Comparison of ENCODE assay signal across 8 mouse cellular contexts in the genomic region with DNA sequence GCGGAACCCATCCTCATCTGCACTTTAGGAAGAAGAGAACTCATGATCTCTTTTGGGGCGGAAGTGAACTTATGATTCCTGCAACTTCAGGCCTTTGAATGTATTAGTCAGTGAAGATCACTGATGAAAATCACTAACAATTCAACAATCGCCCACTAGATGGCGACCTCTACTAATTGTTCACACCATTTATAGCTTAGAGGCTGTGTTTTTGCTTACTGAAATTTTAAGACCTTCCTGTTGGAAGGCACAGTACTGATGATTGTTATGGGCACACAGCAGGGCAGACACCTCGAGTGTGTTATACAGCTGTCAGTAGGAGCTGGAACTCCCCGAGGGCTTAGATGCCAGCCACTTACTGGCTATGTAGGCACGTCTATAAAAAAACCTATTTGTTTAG. TPM values are rescaled to one million over a fixed set of nuclear protein-coding genes. Genes with fewer than 3 reads are reported as not detected.
DNase-seq lines count a peak whose midpoint lies in the region; ATAC-seq lines count a peak whose summit lies in the region.

No protein-coding gene starts in this region.

- H3K4me3 ChIP-seq in forebrain, embryonic 15.5 days = no peak overlapping the region

- H3K9ac ChIP-seq in forebrain, embryonic 15.5 days (replicated peaks) = no peak overlapping the region

- no peak overlapping the region for H3K4me2 ChIP-seq in forebrain, embryonic 15.5 days (replicated peaks)

- no peaks in the 10 kb centered on the region for H3K36me3 ChIP-seq in forebrain, embryonic 15.5 days

- no peaks in the 10 kb centered on the region for H3K9me3 ChIP-seq in forebrain, embryonic 15.5 days

- peak; percentile 12 for DNase-seq in ovary, postnatal 10 days (ENCODE audit: low spot score)
- no peak for DNase-seq in ovary, adult 18-20 months (ENCODE audit: low spot score)
- peak; percentile 72 for DNase-seq in hindlimb bud, embryonic 11.5 days (ENCODE audit: extremely low spot score, low read depth, low spot score)
- peak; percentile 9 to 44 for DNase-seq in layer of hippocampus, postnatal 36 days
- peak; percentile 27 to 29 for DNase-seq in right cerebral cortex, postnatal 36 days (ENCODE audit: low spot score in 2 of 2)

- H3K27me3 ChIP-seq in forebrain, embryonic 15.5 days = no peaks in the 10 kb centered on the region

- no peak overlapping the region for H3K27ac ChIP-seq in forebrain, embryonic 15.5 days (replicated peaks)

- 19% methylated on average over 7 of the region's 7 CpGs for WGBS in forebrain, embryonic 15.5 days

- ATAC-seq in cerebellum, adult (ENCODE audit: insufficient number of reproducible peaks, low FRiP score, low TSS enrichment) = peak; percentile 68; the same call in 1 of the 2 replicates
- ATAC-seq in forebrain, embryonic 15.5 days (replicated peaks) = peak; percentile 91
- ATAC-seq in megakaryocyte progenitor cell, adult 5-6 weeks (replicated peaks; ENCODE audit: poor library complexity) = peak; percentile 76

- H3K4me1 ChIP-seq in forebrain, embryonic 15.5 days = no peaks in the 10 kb centered on the region

RNA-seq across cellular contexts. Expression of gene Myct1, which starts 6.5 kb away (rescaled TPM):
- polyA plus RNA-seq in forebrain, embryonic 15.5 days (2015; fragmentation: Nextera tagmentation; extraction: Ambion mirVana) = 0.96 and 1.1 TPM in 2 replicates
- total RNA-seq in layer of hippocampus, postnatal 36 days (2021) = under 1 TPM in 1 of 2 experiments, not detected in 1; 0.37 TPM
- total RNA-seq in megakaryocyte progenitor cell, adult 5-6 weeks (2015) = 2.9 and 7.4 TPM in 2 replicates
- total RNA-seq in megakaryocyte progenitor cell, adult 5-6 weeks (2017) = 1.7 and 2.8 TPM in 2 replicates

RNA-seq across cellular contexts. Expression of gene Vip, which starts 38.9 kb away (rescaled TPM):
- polyA plus RNA-seq in forebrain, embryonic 15.5 days (2015; fragmentation: Nextera tagmentation; extraction: Ambion mirVana) = not detected in 2 replicates
- total RNA-seq in layer of hippocampus, postnatal 36 days (2021) = 10 to 100 TPM; 14.8 to 16.6 TPM
- total RNA-seq in megakaryocyte progenitor cell, adult 5-6 weeks (2015) = not detected in 2 replicates
- not detected in 2 replicates for total RNA-seq in megakaryocyte progenitor cell, adult 5-6 weeks (2017)

RNA-seq across cellular contexts. Expression of gene Syne1, which starts 48.8 kb away (rescaled TPM):
- polyA plus RNA-seq in forebrain, embryonic 15.5 days (2015; fragmentation: Nextera tagmentation; extraction: Ambion mirVana) = 4.9 and 5.2 TPM in 2 replicates
- 100 to 1,000 TPM; 280 to 293 TPM for total RNA-seq in layer of hippocampus, postnatal 36 days (2021)
- 36.1 and 37.0 TPM in 2 replicates for total RNA-seq in megakaryocyte progenitor cell, adult 5-6 weeks (2015)
- 41.6 and 48.4 TPM in 2 replicates for total RNA-seq in megakaryocyte progenitor cell, adult 5-6 weeks (2017)

Comparison
In these comparisons a context has a peak if more than half of its experiments do, and no peak if none do; other contexts are left out.
1. RNA of gene Vip, which starts 38.9 kb away (total RNA-seq): 14.8 to 16.6 TPM in layer of hippocampus, postnatal 36 days; not detected in megakaryocyte progenitor cell, adult 5-6 weeks; every median in the first group is over 10 times any median in the second.
2. RNA of gene Syne1, which starts 48.8 kb away (total RNA-seq): 280 to 293 TPM in layer of hippocampus, postnatal 36 days; 36.1 to 48.4 TPM in megakaryocyte progenitor cell, adult 5-6 weeks; every median in the first group is over 4 times any median in the second.
3. Peak in every context shown above with its lines, with median percentiles within 50 percentile points of each other: ATAC-seq.